Mouse (Mus musculus) c-Kit-positive CD71-positive TER-119-negative erythroid progenitor cells, embryonic 14.5 days (primary cell): ENCODE measurements at regions not wholly inside any gene's neighbourhood (a gene's known extent, or its start where the extent isn't known, plus 50 kb on each side); places are given as distances from the start of the nearest gene placed in this dataset.

Experiments
- DNase-seq: peaks from one replicate; pipeline ENCODE4 v3.0.0-alpha.2; 2013; ENCODE audit warnings: low read depth

GRCm38 (mm10) chr6:117237096-117237495, 68.8 kb downstream of the Cxcl12 start:
- no peak for DNase-seq

- no peak for DNase-seq
Measured at GRCm38 (mm10) chr6:117241206-117241605, 72.9 kb downstream of the Cxcl12 start.

GRCm38 (mm10) chr6:117245398-117245797, 77.1 kb downstream of the Cxcl12 start:
- no peak for DNase-seq

- no peak for DNase-seq
Measured at GRCm38 (mm10) chr6:117245849-117246248, 77.5 kb downstream of the Cxcl12 start.

GRCm38 (mm10) chr6:117249230-117249921, 81.0 kb downstream of the Cxcl12 start:
- no peak for DNase-seq

GRCm38 (mm10) chr6:117250051-117250450, 81.7 kb downstream of the Cxcl12 start:
- no peak for DNase-seq

GRCm38 (mm10) chr6:117251383-117251925, 83.1 kb downstream of the Cxcl12 start:
- no peak for DNase-seq

GRCm38 (mm10) chr6:117252361-117252760, 84.0 kb downstream of the Cxcl12 start:
- DNase-seq = no peak

- no peak for DNase-seq
Measured at GRCm38 (mm10) chr6:117253036-117253435, 84.7 kb downstream of the Cxcl12 start.

- no peak for DNase-seq
Measured at GRCm38 (mm10) chr6:117253586-117254330, 85.4 kb downstream of the Cxcl12 start.

- no peak for DNase-seq
Measured at GRCm38 (mm10) chr6:117254620-117255228, 86.4 kb downstream of the Cxcl12 start.

- DNase-seq = no peak
Measured at GRCm38 (mm10) chr6:117255399-117256098, 87.2 kb downstream of the Cxcl12 start.

GRCm38 (mm10) chr6:117256099-117256471, 87.8 kb downstream of the Cxcl12 start:
- DNase-seq = no peak

GRCm38 (mm10) chr6:117257591-117257990, 89.3 kb downstream of the Cxcl12 start:
- DNase-seq = no peak

- no peak for DNase-seq
Measured at GRCm38 (mm10) chr6:117267906-117268305, 99.6 kb downstream of the Cxcl12 start.

- no peak for DNase-seq
Measured at GRCm38 (mm10) chr6:117268376-117268775, 100.0 kb downstream of the Cxcl12 start.

GRCm38 (mm10) chr6:117270261-117270660, 101.9 kb downstream of the Cxcl12 start:
- DNase-seq = no peak

GRCm38 (mm10) chr6:117271562-117272226, 103.4 kb downstream of the Cxcl12 start:
- no peak for DNase-seq

- no peak for DNase-seq
Measured at GRCm38 (mm10) chr6:117272227-117272955, 104.1 kb downstream of the Cxcl12 start.

GRCm38 (mm10) chr6:117275915-117276314, 107.6 kb downstream of the Cxcl12 start:
- no peak for DNase-seq

- no peak for DNase-seq
Measured at GRCm38 (mm10) chr6:117276850-117277249, 108.5 kb downstream of the Cxcl12 start.
